Mouse (Mus musculus) gastrocnemius, adult 2 months (tissue): Measurements from ENCODE around the gene Snx9. TPM values are rescaled to one million over a fixed set of nuclear protein-coding genes. Genes with fewer than 3 reads are reported as not detected.
A peak's percentile ranks its signal among the peaks of the same experiment; 100 is the strongest.

Experiments used
- DNase-seq: peaks from one replicate; pipeline ENCODE4 v3.0.0; 2022
- H3K27ac ChIP-seq: fragments of 200-600 bp; 2 replicates; pipeline ENCODE4 v1.8.1; 2022; ENCODE audit warnings: mild to moderate bottlenecking
- H3K4me3 ChIP-seq: fragments of 200-600 bp; 2 replicates; pipeline ENCODE4 v1.8.1; 2022; ENCODE audit warnings: mild to moderate bottlenecking, moderate library complexity
- CTCF ChIP-seq: fragments of 200-600 bp; IDR thresholded peaks from 2 replicates; pipeline ENCODE4 v1.8.1; 2022; ENCODE audit warnings: antibody characterized with exemption, mild to moderate bottlenecking, moderate library complexity
- intact Hi-C: fragments of 180-260 bp; cut with DNase I; formaldehyde crosslinking; loops from one replicate; pipeline ENCODE4 v1.15.1; 2025
- total RNA-seq, 2 experiments: library from RNA; stranded (reverse); gene quantifications; 2 replicates each; pipeline ENCODE4 v1.2.3; 2021

Gene Snx9
- total RNA-seq, 2 experiments from 2014 or later = 22.9 to 29.6 TPM

DNA sequence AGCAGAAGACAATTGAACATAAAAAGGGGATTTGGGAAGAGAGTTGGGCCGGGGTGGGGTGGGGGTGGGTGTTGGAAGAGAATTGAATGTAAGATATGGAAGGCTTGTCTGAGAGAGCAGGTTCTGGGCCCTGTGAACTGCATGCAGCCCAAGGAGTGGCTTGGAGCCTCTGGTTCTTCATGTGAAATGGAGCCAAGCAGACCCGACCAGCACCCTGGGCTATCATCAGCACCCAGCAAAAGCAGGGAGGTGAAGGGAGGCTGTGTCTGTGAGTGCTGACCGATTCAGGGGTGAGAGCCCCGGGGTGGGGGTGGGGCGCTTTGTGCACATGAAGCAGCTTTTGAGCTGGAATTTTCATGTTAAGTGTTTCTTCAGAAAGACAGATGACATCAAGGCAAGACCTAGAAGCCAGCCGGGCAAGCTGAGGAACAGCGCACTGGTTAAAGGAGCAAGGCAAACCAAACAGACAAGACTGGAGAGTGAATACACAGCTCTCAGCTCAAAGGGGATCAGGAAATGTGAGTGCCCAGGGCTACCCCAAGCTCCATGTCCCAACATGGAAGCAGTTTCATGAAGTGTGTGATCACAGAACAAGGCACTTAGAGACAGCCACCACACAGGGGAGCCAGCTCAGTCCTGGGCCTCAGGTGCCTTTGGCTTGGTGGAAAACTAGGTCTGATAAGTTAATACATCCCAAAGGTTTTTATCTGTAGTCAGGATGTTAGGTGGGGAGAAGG lies 40.1 kb upstream of the Snx9 start:
- Histone ChIP-seq H3K4me3 (no peak overlapping the region), H3K27ac (peak overlapping the region; percentile 38; the same call in 1 of the 2 replicates)
- TF ChIP-seq CTCF = no peak
- intact Hi-C loops = no loop called here
- no peak for DNase-seq

GRCm38 (mm10) chr17:5801761-5802655 lies 39.1 kb upstream of the Snx9 start:
- Histone ChIP-seq H3K4me3 (no peak overlapping the region), H3K27ac (peak overlapping the region; percentile 20; the same call in 1 of the 2 replicates)
- intact Hi-C loops = no loop called here
- no peak for TF ChIP-seq CTCF
- DNase-seq = no peak

DNA sequence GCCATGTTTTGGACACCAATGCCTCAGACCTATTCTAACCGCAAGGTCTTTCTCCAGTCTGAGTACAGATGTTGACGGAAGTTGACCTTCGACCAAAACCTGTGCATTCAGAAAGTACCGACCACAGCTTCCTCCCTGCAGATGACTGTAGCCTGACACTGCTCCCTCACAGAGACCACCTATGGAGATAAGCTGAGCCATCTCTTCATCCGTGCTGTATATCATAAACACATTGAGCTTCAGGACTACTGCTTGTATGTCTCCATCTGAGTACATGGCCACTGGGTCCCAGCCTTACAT lies 38.5 kb upstream of the Snx9 start:
- intact Hi-C loops = no loop called here
- Histone ChIP-seq H3K27ac (no peak overlapping the region), H3K4me3 (no peak overlapping the region)
- DNase-seq = no peak
- TF ChIP-seq CTCF = no peak

GRCm38 (mm10) chr17:5803229-5804012 lies 37.7 kb upstream of the Snx9 start:
- DNase-seq = no peak
- peak overlapping the region; percentile 80; the same call in 1 of the 2 replicates for H3K27ac ChIP-seq
- no peak for TF ChIP-seq CTCF
- H3K4me3 ChIP-seq = no peak overlapping the region
- intact Hi-C loops = no loop called here

- DNase-seq = peak; percentile 31
- Histone ChIP-seq H3K27ac (peak overlapping the region; percentile 80), H3K4me3 (no peak overlapping the region)
- intact Hi-C loops = no loop called here
- no peak for TF ChIP-seq CTCF
Observed at GRCm38 (mm10) chr17:5804370-5805150, 36.6 kb upstream of the Snx9 start.

GRCm38 (mm10) chr17:5805151-5805834 lies 35.8 kb upstream of the Snx9 start:
- no peak for DNase-seq
- intact Hi-C loops = no loop called here
- Histone ChIP-seq H3K4me3 (no peak overlapping the region), H3K27ac (peak overlapping the region; percentile 80)
- no peak for TF ChIP-seq CTCF

- intact Hi-C loops = no loop called here
- Histone ChIP-seq H3K4me3 (no peak overlapping the region), H3K27ac (peak overlapping the region; percentile 80)
- DNase-seq = peak; percentile 59
- TF ChIP-seq CTCF = no peak
Observed at GRCm38 (mm10) chr17:5805935-5806334, 35.2 kb upstream of the Snx9 start.

DNA sequence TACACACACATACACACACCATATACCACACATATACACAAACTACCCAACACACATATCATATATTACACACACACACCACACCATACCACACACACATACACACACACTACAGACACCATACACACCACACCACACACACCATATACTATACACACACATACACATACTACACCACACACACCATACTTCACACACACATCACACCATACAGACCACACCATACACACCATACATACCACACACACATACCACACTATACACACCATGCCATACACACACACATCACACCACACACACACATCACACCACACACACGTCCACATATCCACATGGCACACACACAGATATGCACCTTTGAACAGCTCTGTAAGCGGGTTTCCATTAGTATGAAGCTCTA lies 34.3 kb upstream of the Snx9 start:
- TF ChIP-seq CTCF = no peak
- DNase-seq = no peak
- intact Hi-C loops = no loop called here
- H3K27ac ChIP-seq = no peak overlapping the region
- no peak overlapping the region for H3K4me3 ChIP-seq

- TF ChIP-seq CTCF = no peak
- Histone ChIP-seq H3K27ac (peak overlapping the region; percentile 53), H3K4me3 (no peak overlapping the region)
- no peak for DNase-seq
- intact Hi-C loops = no loop called here
Observed at GRCm38 (mm10) chr17:5807847-5808386, 33.2 kb upstream of the Snx9 start.

DNA sequence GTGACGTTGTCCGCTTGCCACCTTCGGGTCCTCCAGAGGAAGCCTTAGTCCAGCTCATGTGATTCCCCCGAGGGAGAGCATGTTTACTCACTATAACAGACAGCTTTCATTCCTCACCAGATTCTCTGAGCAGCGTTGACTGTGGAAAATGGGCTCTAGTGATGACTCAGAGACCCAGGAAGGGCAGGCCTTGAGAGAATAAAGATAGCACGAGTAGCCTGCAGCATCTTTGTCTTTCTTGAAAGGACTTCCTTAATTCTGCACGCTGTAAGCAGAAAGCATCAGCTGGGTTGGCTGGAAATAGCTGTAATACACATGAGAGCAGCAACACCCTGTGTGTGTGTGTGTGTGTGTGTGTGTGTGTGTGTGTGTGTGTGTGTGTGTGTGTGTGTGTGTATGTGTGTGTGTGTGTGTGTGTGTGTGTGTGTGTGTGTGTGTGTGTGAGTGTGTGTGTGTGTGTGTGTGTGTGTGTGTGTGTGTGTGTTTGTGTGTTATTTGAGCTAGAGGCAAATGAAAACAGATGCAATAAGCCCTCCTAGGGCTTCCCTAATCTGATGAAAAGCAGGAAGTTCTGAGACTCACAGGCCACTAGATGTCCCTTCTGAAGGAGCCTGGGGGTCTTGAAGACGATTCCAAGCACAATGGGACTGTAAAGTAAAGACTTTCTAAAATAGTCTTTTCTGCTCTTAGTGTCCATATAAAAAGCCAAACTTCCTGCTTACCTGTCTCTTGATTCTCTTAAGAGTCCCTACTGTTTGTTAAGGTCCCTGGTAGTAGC lies 27.1 kb upstream of the Snx9 start:
- no peak overlapping the region for H3K4me3 ChIP-seq
- no peak for TF ChIP-seq CTCF
- DNase-seq = no peak
- intact Hi-C loops = no loop called here
- peak overlapping the region; percentile 57 for H3K27ac ChIP-seq

DNA sequence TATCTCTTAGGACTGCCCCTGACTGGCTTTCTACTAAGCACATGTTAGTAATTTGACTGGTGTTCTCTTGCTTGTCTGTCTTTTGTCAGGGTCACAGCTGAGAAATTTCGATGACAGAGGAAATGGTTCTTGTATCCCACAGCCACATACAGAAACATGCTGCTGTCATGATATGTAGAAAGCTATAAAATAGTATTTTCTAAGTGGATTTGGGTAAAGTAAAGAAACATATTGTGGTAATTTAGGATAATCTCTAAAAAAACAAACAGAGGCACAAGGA lies 26.5 kb upstream of the Snx9 start:
- no peak for TF ChIP-seq CTCF
- intact Hi-C loops = no loop called here

More for the DNA sequence above, 26.5 kb upstream of the Snx9 start:
- Histone ChIP-seq H3K4me3 (no peak overlapping the region), H3K27ac (peak overlapping the region; percentile 40)
- no peak for DNase-seq
